Mouse (Mus musculus): ENCODE measurements around the gene Mid1. TPM values are rescaled to one million over a fixed set of nuclear protein-coding genes. Genes with fewer than 3 reads are reported as not detected.
"Not testable (repeated sequence)": the region's sequence is repeated elsewhere in the genome, so short reads cannot be mapped to it uniquely, and the experiment has no call there.

Gene Mid1
- total RNA-seq, 2 experiments from 2014 or later, result 0.68 to 9.4 TPM

GRCm38 (mm10) chrX:169994866-169995711, 310.1 kb downstream of the Mid1 start:
- ATAC-seq (replicated peaks; ENCODE audit: low FRiP score, poor library complexity, severe bottlenecking), result not testable (repeated sequence)

DNA sequence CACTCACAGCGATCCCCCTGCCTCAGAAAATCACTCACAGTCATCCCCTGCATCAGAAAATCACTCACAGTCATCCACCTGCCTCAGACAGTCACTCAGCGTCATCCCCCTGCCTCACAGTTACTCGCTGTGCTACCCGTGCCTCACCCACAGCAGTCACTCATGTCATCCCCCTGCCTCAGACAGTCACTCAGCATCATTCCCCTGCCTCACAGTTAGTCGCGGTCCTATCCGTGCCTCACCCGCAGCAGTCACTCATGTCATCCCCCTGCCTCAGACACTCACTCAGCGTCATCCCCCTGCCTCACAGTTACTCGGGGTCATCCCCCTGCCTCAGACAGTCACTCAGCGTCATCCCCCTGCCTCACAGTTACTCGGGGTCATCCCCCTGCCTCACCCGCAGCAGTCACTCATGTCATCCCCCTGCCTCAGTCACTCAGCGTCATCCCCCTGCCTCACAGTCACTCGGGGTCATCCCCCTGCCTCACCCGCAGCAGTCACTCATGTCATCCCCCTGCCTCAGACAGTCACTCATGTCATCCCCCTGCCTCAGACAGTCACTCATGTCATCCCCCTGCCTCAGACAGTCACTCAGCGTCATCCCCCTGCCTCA, 311.0 kb downstream of the Mid1 start:
- ATAC-seq (replicated peaks; ENCODE audit: low FRiP score, poor library complexity, severe bottlenecking), result not testable (repeated sequence)

- peak; percentile 10 for ATAC-seq (replicated peaks; ENCODE audit: low FRiP score, poor library complexity, severe bottlenecking)
These were observed 311.9 kb downstream of the Mid1 start for GRCm38 (mm10) chrX:169996926-169997325.

- peak; percentile 3 for ATAC-seq (replicated peaks; ENCODE audit: low FRiP score, poor library complexity, severe bottlenecking)
These were observed 312.5 kb downstream of the Mid1 start for GRCm38 (mm10) chrX:169997456-169997853.

DNA sequence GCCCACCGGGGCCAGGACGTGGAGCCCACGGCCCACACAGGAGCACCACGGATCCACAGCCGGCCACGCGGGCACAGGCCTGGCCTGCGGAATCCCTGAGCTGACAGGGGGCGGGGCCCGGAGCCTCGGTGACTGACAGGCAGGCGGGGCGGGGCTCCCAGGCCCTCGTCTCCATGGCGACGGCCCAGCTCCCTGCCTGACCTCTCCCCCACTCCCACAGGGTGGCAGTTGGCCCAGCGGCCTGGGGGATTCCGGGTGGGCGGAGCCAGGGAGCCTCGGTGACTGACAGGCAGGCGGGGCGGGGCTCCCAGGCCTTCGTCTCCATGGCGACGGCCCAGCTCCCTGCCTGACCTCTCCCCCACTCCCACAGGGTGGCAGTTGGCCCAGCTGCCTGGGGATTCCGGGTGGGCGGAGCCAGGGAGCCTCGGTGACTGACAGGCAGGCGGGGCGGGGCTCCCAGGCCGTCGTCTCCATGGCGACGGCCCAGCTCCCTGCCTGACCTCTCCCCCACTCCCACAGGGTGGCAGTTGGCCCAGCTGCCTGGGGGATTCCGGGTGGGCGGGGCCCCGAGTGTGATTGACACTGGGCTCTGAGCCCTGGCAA, 313.0 kb downstream of the Mid1 start:
- ATAC-seq (replicated peaks; ENCODE audit: low FRiP score, poor library complexity, severe bottlenecking), result peak; percentile 73

GRCm38 (mm10) chrX:169998559-169999219, 313.7 kb downstream of the Mid1 start:
- ATAC-seq (replicated peaks; ENCODE audit: low FRiP score, poor library complexity, severe bottlenecking), result not testable (repeated sequence)

- not testable (repeated sequence) for ATAC-seq (replicated peaks; ENCODE audit: low FRiP score, poor library complexity, severe bottlenecking)
These were observed 314.4 kb downstream of the Mid1 start for GRCm38 (mm10) chrX:169999226-169999883.

GRCm38 (mm10) chrX:169999912-170000641, 315.1 kb downstream of the Mid1 start:
- not testable (repeated sequence) for ATAC-seq (replicated peaks; ENCODE audit: low FRiP score, poor library complexity, severe bottlenecking)

DNA sequence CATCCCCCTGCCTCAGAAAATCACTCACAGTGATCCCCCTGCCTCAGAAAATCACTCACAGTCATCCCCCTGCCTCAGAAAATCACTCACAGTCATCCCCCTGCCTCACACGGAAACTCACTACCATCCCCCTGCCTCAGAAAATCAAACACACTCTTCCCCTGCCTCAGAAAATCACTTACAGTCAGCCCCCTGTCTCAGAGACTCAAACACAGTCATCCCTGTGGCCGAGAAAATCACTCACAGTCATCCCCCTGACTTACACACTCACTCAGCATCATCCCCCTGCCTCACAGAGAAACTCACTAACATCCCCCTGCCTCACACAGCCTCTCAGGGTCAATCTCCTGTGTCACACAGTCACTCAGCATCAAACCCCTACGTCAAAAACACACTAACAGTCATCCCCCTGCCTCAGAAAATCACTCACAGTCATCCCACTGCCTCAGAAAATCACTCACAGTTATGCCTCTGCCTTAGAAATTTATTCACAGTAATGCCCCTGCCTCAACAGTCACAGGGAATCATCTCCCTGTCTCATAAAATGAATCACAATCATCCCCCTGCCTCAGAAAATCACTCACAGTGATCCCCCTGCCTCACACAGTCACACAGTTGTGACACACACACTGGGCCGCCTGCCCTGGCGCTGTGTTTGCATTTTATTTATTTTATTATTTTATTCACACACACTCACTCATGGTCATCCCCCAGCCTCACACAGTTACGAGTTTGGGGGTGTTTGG, 315.8 kb downstream of the Mid1 start:
- ATAC-seq (replicated peaks; ENCODE audit: low FRiP score, poor library complexity, severe bottlenecking), result not testable (repeated sequence)

DNA sequence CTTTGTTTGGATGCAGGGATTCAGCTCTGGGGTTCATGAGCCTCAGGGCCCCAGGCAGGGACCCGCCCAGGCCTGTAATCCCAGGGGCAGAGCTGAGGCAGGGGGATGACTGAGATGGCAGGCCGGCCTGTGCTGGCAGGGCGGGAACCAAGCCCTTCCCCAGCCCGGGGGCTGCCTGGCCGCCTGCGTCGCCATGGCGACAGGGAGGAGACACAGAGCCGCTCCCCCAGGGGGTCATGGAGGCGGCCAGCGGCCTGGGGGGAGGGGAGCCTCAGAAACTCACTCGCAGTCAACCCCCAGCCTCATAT, 316.3 kb downstream of the Mid1 start:
- ATAC-seq (replicated peaks; ENCODE audit: low FRiP score, poor library complexity, severe bottlenecking), result not testable (repeated sequence)

DNA sequence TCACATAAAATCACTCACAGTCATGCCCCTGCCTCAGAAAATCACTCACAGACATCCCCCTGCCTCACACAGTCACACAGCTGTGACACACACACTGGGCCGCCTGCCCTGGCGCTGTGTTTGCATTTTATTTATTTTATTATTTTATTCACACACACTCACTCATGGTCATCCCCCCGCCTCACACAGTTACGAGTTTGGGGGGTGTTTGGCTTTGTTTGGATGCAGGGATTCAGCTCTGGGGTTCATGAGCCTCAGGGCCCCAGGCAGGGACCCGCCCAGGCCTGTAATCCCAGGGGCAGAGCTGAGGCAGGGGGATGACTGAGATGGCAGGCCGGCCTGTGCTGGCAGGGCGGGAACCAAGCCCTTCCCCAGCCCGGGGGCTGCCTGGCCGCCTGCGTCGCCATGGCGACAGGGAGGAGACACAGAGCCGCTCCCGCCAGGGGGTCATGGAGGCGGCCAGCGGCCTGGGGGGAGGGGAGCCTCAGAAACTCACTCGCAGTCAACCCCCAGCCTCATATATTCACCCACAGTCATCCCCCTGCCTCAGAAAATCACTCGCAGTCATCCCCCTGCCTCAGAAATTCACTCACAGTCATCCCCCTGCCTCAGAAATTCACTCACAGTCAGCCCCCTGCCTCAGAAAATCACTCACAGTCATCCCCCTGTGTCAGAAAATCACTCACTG, 317.7 kb downstream of the Mid1 start:
- ATAC-seq (replicated peaks; ENCODE audit: low FRiP score, poor library complexity, severe bottlenecking), result not testable (repeated sequence)

GRCm38 (mm10) chrX:170003536-170003935, 318.5 kb downstream of the Mid1 start:
- ATAC-seq (replicated peaks; ENCODE audit: low FRiP score, poor library complexity, severe bottlenecking), result not testable (repeated sequence)

DNA sequence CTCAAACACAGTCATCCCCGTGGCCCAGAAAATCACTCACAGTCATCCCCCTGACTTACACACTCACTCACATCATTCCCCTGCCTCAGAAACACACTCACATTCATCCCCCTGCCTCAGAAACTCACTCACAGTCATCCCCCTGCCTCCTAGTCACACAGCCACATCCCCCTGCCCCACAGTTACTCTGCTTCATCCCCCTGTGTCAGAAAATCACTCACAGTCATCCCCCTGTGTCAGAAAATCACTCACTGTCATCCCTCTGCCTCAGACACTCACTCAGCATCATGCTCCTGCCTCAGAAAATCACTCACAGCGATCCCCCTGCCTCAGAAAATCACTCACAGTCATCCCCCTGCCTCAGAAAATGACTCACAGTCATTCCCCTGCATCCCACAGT, 319.2 kb downstream of the Mid1 start:
- ATAC-seq (replicated peaks; ENCODE audit: low FRiP score, poor library complexity, severe bottlenecking), result not testable (repeated sequence)

DNA sequence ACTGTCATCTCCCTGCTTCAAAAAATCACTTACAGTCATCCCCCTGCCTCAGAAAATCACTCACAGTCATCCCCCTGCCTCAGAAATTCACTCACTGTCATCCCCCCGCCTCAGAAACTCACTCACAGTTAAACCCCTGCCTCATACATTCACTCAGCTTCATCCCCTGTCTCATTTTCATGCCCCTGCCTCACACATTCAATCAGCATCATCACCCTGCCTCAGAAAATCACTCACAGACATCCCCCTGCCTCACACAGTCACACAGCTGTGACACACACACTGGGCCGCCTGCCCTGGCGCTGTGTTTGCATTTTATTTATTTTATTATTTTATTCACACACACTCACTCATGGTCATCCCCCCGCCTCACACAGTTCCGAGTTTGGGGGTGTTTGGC, 319.8 kb downstream of the Mid1 start:
- not testable (repeated sequence) for ATAC-seq (replicated peaks; ENCODE audit: low FRiP score, poor library complexity, severe bottlenecking)

DNA sequence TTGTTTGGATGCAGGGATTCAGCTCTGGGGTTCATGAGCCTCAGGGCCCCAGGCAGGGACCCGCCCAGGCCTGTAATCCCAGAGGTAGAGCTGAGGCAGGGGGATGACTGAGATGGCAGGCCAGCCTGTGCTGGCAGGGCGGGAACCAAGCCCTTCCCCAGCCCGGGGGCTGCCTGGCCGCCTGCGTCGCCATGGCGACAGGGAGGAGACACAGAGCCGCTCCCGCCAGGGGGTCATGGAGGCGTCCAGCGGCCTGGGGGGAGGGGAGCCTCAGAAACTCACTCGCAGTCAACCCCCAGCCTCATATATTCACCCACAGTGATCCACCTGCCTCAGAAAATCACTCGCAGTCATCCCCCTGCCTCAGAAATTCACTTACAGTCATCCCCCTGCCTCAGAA, 320.2 kb downstream of the Mid1 start:
- ATAC-seq (replicated peaks; ENCODE audit: low FRiP score, poor library complexity, severe bottlenecking), result not testable (repeated sequence)

DNA sequence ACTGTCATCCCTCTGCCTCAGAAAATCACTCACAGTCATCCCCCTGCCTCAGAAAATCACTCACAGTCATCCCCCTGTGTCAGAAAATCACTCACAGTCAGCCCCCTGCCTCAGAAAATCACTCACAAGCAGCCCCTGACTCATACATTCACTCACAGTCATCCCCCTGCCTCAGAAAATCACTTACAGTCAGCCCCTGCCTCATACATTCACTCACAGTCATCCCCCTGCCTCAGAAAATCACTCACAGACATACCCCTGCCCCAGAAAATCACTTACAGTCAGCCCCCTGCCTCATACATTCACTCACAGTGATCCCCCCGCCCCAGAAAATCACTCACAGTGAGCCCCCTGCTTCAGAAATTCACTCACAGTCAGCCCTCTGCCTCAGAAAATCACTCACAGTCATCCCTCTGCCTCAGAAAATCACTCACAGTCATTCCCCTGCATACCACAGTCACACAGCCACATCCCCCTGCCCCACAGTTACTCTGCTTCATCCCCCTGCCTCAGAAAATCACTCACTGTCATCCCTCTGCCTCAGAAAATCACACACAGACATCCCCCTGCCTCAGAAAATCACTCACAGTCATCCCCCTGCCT, 320.8 kb downstream of the Mid1 start:
- ATAC-seq (replicated peaks; ENCODE audit: low FRiP score, poor library complexity, severe bottlenecking), result not testable (repeated sequence)

DNA sequence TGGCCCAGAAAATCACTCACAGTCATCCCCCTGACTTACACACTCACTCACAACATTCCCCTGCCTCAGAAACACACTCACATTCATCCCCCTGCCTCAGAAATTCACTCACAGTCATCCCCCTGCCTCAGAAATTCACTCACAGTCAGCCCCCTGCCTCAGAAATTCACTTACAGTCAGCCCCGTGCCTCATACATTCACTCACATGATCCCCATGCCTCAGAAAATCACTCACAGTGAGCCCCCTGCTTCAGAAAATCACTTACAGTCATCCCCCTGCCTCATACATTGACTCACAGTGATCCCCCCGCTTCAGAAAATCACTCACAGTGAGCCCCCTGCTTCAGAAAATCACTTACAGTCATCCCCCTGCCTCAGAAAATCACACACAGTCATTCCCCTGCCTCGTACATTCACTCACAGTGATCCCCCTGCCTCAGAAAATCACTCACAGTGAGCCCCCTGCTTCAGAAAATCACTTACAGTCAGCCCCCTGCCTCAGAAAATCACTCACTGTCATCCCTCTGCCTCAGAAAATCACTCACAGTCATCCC, 321.8 kb downstream of the Mid1 start:
- not testable (repeated sequence) for ATAC-seq (replicated peaks; ENCODE audit: low FRiP score, poor library complexity, severe bottlenecking)

All from erythroblast, adult 5-6 weeks (primary cell).